ENCODE assay signal across 8 mouse cellular contexts in the genomic region with DNA sequence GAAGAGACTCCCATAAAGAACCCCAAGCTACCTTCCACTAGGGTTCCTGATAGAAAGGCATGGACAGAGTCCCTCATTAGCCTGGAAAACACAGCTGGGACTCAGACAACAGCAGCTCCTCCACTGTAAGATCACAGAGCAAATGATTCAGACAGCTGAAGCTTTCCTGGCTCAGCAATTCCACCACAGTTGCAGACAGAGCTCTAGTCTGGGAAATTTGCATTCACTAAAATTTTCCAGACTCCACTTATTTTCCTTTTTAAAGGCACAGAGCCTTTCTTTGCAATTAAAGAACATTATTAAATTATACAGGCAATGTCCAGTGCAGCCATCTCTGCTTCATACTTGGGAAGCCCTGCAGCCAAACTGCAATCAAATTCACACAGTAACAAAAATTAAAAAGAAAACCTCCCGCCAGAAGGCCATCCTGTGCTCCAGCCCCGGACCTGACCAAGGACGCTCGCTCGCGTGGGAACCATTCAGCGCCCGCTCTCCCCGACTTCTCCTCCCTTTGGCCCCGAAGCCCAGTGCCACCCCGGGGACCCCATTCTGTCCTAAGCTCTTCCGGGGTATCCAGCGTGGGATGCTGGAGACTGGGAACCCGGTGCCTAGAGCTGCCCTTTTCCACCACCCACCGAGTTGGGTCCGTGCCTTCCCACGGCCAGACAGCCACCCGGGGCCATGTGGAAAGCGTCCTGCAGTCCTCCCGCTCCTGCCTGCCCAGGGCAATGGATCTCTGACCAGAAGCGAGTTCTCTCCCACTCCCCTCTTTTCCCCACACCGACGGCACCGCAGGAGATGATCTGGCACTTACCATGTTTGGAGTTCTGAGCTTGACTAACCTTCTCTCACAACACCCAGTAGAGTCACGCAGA. TPM values are rescaled to one million over a fixed set of nuclear protein-coding genes. Genes with fewer than 3 reads are reported as not detected.
A peak's percentile ranks its signal among the peaks of the same experiment; 100 is the strongest.
DNase-seq lines count a peak whose midpoint lies in the region; ATAC-seq and TF ChIP-seq lines count a peak whose summit lies in the region.
"Not testable (repeated sequence)": the region's sequence is repeated elsewhere in the genome, so short reads cannot be mapped to it uniquely, and the experiment has no call there.

No protein-coding gene starts in this region.

- 3% methylated on average over 25 of the region's 25 CpGs for WGBS in embryonic facial prominence, embryonic 13.5 days
- WGBS in heart, adult 2 months, result 2% methylated on average over 25 of the region's 25 CpGs
- 2% methylated on average over 24 of the region's 25 CpGs for WGBS in intestine, embryonic 14.5 days

- not testable (repeated sequence) for TF ChIP-seq EP300 in heart, adult 2 months (IDR thresholded peaks at IDR 0.05; ENCODE audit: insufficient read depth, low read depth, low read length)

- peak overlapping the region; percentile 64 for H3K9ac ChIP-seq in embryonic facial prominence, embryonic 13.5 days
- H3K9ac ChIP-seq in heart, adult 2 months (ENCODE audit: low read depth, low read length), result peak overlapping the region; percentile 25
- not testable (repeated sequence) for H3K9ac ChIP-seq in intestine, embryonic 14.5 days (ENCODE audit: low read length)

- not testable (repeated sequence) for H3K27me3 ChIP-seq in embryonic facial prominence, embryonic 13.5 days; heart, adult 2 months (ENCODE audit: control insufficient read depth, insufficient read depth, low read length); intestine, embryonic 14.5 days (replicated peaks; ENCODE audit: control insufficient read depth, insufficient read depth, low read length)

- TF ChIP-seq CTCF in heart, adult 2 months (IDR thresholded peaks at IDR 0.05); left cerebral cortex, adult 2 months (IDR thresholded peaks at IDR 0.05): not testable (repeated sequence)

- not testable (repeated sequence) for TF ChIP-seq POLR2A in heart, adult 2 months (IDR thresholded peaks at IDR 0.05; ENCODE audit: insufficient read depth, low read depth, low read length)

- intact Hi-C loops in heart, adult 2 months (cut with DNase I); left cerebral cortex, adult 2 months (cut with DNase I): not testable (repeated sequence)

- not testable (repeated sequence) for H3K36me3 ChIP-seq in embryonic facial prominence, embryonic 13.5 days; heart, adult 2 months (ENCODE audit: control insufficient read depth, insufficient read depth, low read length); intestine, embryonic 14.5 days (ENCODE audit: control insufficient read depth, insufficient read depth, low read length)

- not testable (repeated sequence) for H3K27ac ChIP-seq in embryonic facial prominence, embryonic 13.5 days; intestine, embryonic 14.5 days (ENCODE audit: low read depth)
- peak overlapping the region; percentile 38; the same call in 1 of the 2 replicates for H3K27ac ChIP-seq in heart, adult 2 months
- H3K27ac ChIP-seq in left cerebral cortex, adult 2 months, result peak overlapping the region; percentile 71

- ATAC-seq in embryonic facial prominence, embryonic 13.5 days (ENCODE audit: insufficient number of reproducible peaks, insufficient read depth, low FRiP score, low TSS enrichment, low read depth); intestine, embryonic 14.5 days (replicated peaks; ENCODE audit: low FRiP score, low TSS enrichment, low read depth): not testable (repeated sequence)

- H3K4me3 ChIP-seq in embryonic facial prominence, embryonic 13.5 days, result peak overlapping the region; percentile 50
- H3K4me3 ChIP-seq in heart, adult 2 months, result peak overlapping the region; percentile 57
- peak overlapping the region; percentile 35 for H3K4me3 ChIP-seq in intestine, embryonic 14.5 days (ENCODE audit: low read depth, low read length)
- peak overlapping the region; percentile 54 for H3K4me3 ChIP-seq in left cerebral cortex, adult 2 months

- not testable (repeated sequence) for H3K79me2 ChIP-seq in heart, adult 2 months (replicated peaks; ENCODE audit: control insufficient read depth, insufficient read depth, low read length)

- not testable (repeated sequence) for H3K9me3 ChIP-seq in embryonic facial prominence, embryonic 13.5 days; intestine, embryonic 14.5 days (ENCODE audit: control insufficient read depth, low read length)

- peak; percentile 7 for DNase-seq in brain, adult 2 months (ENCODE audit: low read depth, low spot score)
- peak; percentile 44 to 57 for DNase-seq in heart, adult 2 months
- DNase-seq in intestine, embryonic 14.5 days (ENCODE audit: low spot score), result peak; percentile 52
- DNase-seq in left cerebral cortex, adult 2 months (ENCODE audit: extremely low spot score in 1 of 2, low spot score in 2 of 2), result peak; percentile 11 to 20
- DNase-seq in lung, postnatal 10 days, result peak; percentile 14
- DNase-seq in ovary, postnatal 10 days (ENCODE audit: low spot score), result peak; percentile 14
- DNase-seq in yolk sac, embryonic 10.5 days (ENCODE audit: low spot score), result peak; percentile 8

- H3K4me1 ChIP-seq in embryonic facial prominence, embryonic 13.5 days; heart, adult 2 months (ENCODE audit: control insufficient read depth, insufficient read depth, low read length); intestine, embryonic 14.5 days (replicated peaks; ENCODE audit: control insufficient read depth, insufficient read depth, low read length): not testable (repeated sequence)

- H3K4me2 ChIP-seq in embryonic facial prominence, embryonic 13.5 days, result peak overlapping the region; percentile 52
- 0 out of 2 replicates have a peak overlapping the region, but pooled peaks have one; percentile 25 for H3K4me2 ChIP-seq in intestine, embryonic 14.5 days (ENCODE audit: low read length)

RNA-seq across cellular contexts. Expression of gene Gm14399, which starts 0.5 kb away (rescaled TPM):
- polyA plus RNA-seq in embryonic facial prominence, embryonic 13.5 days (2015; fragmentation: Nextera tagmentation; extraction: Ambion mirVana), result 6.8 and 8.5 TPM in 2 replicates
- total RNA-seq in heart, adult 2 months (2021), result 10 to 100 TPM; 10.0 to 11.6 TPM
- polyA plus RNA-seq in heart, adult 2 months (2012; rRNA removed), result 1.0 and 67.7 TPM in 2 replicates
- polyA plus RNA-seq in intestine, embryonic 14.5 days (2014; fragmentation: Nextera tagmentation; extraction: Ambion mirVana), result 5.8 and 6.8 TPM in 2 replicates
- 10 to 100 TPM; 16.4 to 20.2 TPM for total RNA-seq in left cerebral cortex, adult 2 months (2021)

RNA-seq across cellular contexts. Expression of gene Gm14443, which starts 34.3 kb away (rescaled TPM):
- 1.8 and 2.0 TPM in 2 replicates for polyA plus RNA-seq in embryonic facial prominence, embryonic 13.5 days (2015; fragmentation: Nextera tagmentation; extraction: Ambion mirVana)
- under 1 TPM; 0.26 to 0.30 TPM for total RNA-seq in heart, adult 2 months (2021)
- 0.15 and 0.29 TPM in 2 replicates for polyA plus RNA-seq in heart, adult 2 months (2012; rRNA removed)
- 0.50 and 0.64 TPM in 2 replicates for polyA plus RNA-seq in intestine, embryonic 14.5 days (2014; fragmentation: Nextera tagmentation; extraction: Ambion mirVana)
- 1 to 10 TPM; 5.7 to 7.1 TPM for total RNA-seq in left cerebral cortex, adult 2 months (2021)
